Mouse (Mus musculus): Measurements from ENCODE around the gene Gm43552. TPM values are rescaled to one million over a fixed set of nuclear protein-coding genes. Genes with fewer than 3 reads are reported as not detected.
"Not testable (repeated sequence)": the region's sequence is repeated elsewhere in the genome, so short reads cannot be mapped to it uniquely, and the experiment has no call there.

The Gm43552 gene
- polyA plus RNA-seq, 1 experiment from 2014 or later: not detected

GRCm38 (mm10) chr5:65487381-65487780, 5.3 kb downstream of the Gm43552 start:
- WGBS: 84% methylated on average over 10 of the region's 10 CpGs
- peaks cover 9% of the 10 kb centered on the region; the same call in 1 of the 2 replicates for H3K4me1 ChIP-seq
- ATAC-seq (replicated peaks; ENCODE audit: low FRiP score): no peak
- no peak overlapping the region for H3K9ac ChIP-seq
- H3K4me2 ChIP-seq: no peak overlapping the region
- H3K36me3 ChIP-seq: no peaks in the 10 kb centered on the region
- no peak overlapping the region for H3K27ac ChIP-seq
- H3K27me3 ChIP-seq: no peaks in the 10 kb centered on the region
- no peaks in the 10 kb centered on the region for H3K9me3 ChIP-seq (replicated peaks)
- H3K4me3 ChIP-seq (replicated peaks): no peak overlapping the region

- Histone ChIP-seq H3K36me3 (no peaks in the 10 kb centered on the region), H3K4me1 (peaks cover 6% of the 10 kb centered on the region; the same call in 1 of the 2 replicates), H3K27ac (no peak overlapping the region), H3K4me2 (no peak overlapping the region), H3K9ac (no peak overlapping the region), H3K27me3 (no peaks in the 10 kb centered on the region), H3K4me3 (replicated peaks) (no peak overlapping the region), H3K9me3 (replicated peaks) (no peaks in the 10 kb centered on the region)
- WGBS: 78% methylated on average over 2 of the region's 2 CpGs
- no peak for ATAC-seq (replicated peaks; ENCODE audit: low FRiP score)
Observed at GRCm38 (mm10) chr5:65486514-65486913, 6.1 kb downstream of the Gm43552 start.

GRCm38 (mm10) chr5:65482996-65483395, 9.6 kb downstream of the Gm43552 start:
- H3K9me3 ChIP-seq (replicated peaks): no peaks in the 10 kb centered on the region
- no peak overlapping the region for H3K4me3 ChIP-seq (replicated peaks)
- H3K36me3 ChIP-seq: no peaks in the 10 kb centered on the region
- H3K9ac ChIP-seq: no peak overlapping the region
- peaks cover 3% of the 10 kb centered on the region; the same call in 1 of the 2 replicates for H3K4me1 ChIP-seq
- ATAC-seq (replicated peaks; ENCODE audit: low FRiP score): no peak
- no peak overlapping the region for H3K27ac ChIP-seq
- WGBS: 89% methylated on average over 4 of the region's 4 CpGs
- no peak overlapping the region for H3K4me2 ChIP-seq
- H3K27me3 ChIP-seq: no peaks in the 10 kb centered on the region

GRCm38 (mm10) chr5:65480511-65480910, 12.1 kb downstream of the Gm43552 start:
- WGBS: 75% methylated on average over 4 of the region's 4 CpGs
- Histone ChIP-seq H3K9me3 (replicated peaks) (no peaks in the 10 kb centered on the region), H3K4me3 (replicated peaks) (no peak overlapping the region), H3K9ac (no peak overlapping the region), H3K4me2 (no peak overlapping the region), H3K27me3 (no peaks in the 10 kb centered on the region), H3K4me1 (no peaks in the 10 kb centered on the region), H3K27ac (no peak overlapping the region), H3K36me3 (no peaks in the 10 kb centered on the region)
- ATAC-seq (replicated peaks; ENCODE audit: low FRiP score): no peak

- H3K9ac ChIP-seq: no peak overlapping the region
- no peak overlapping the region for H3K27ac ChIP-seq
- H3K36me3 ChIP-seq: no peaks in the 10 kb centered on the region
- no peaks in the 10 kb centered on the region for H3K9me3 ChIP-seq (replicated peaks)
- no peak overlapping the region for H3K4me3 ChIP-seq (replicated peaks)
- ATAC-seq (replicated peaks; ENCODE audit: low FRiP score): no peak
- H3K4me1 ChIP-seq: no peaks in the 10 kb centered on the region
- H3K27me3 ChIP-seq: no peaks in the 10 kb centered on the region
- 90% methylated on average over 9 of the region's 9 CpGs for WGBS
- no peak overlapping the region for H3K4me2 ChIP-seq
Observed at GRCm38 (mm10) chr5:65479681-65480445, 12.8 kb downstream of the Gm43552 start.

GRCm38 (mm10) chr5:65478224-65478623, 14.4 kb downstream of the Gm43552 start:
- WGBS: 68% methylated on average over 4 of the region's 4 CpGs
- Histone ChIP-seq H3K4me3 (replicated peaks) (no peak overlapping the region), H3K36me3 (no peaks in the 10 kb centered on the region), H3K4me1 (no peaks in the 10 kb centered on the region), H3K4me2 (no peak overlapping the region), H3K9me3 (replicated peaks) (no peaks in the 10 kb centered on the region), H3K27me3 (no peaks in the 10 kb centered on the region), H3K27ac (no peak overlapping the region), H3K9ac (no peak overlapping the region)
- no peak for ATAC-seq (replicated peaks; ENCODE audit: low FRiP score)

- H3K27ac ChIP-seq; ATAC-seq (replicated peaks; ENCODE audit: low FRiP score); H3K4me1 ChIP-seq; H3K9ac ChIP-seq; H3K36me3 ChIP-seq; H3K4me3 ChIP-seq (replicated peaks); H3K4me2 ChIP-seq; H3K27me3 ChIP-seq; H3K9me3 ChIP-seq (replicated peaks): not testable (repeated sequence)
- 96% methylated on average over 4 of the region's 4 CpGs for WGBS
Observed at GRCm38 (mm10) chr5:65476739-65477138, 15.9 kb downstream of the Gm43552 start.

- H3K4me2 ChIP-seq: no peak overlapping the region
- H3K27ac ChIP-seq: no peak overlapping the region
- 90% methylated on average over 2 of the region's 2 CpGs for WGBS
- no peaks in the 10 kb centered on the region for H3K4me1 ChIP-seq
- no peaks in the 10 kb centered on the region for H3K27me3 ChIP-seq
- ATAC-seq (replicated peaks; ENCODE audit: low FRiP score): no peak
- H3K9me3 ChIP-seq (replicated peaks): no peaks in the 10 kb centered on the region
- H3K4me3 ChIP-seq (replicated peaks): no peak overlapping the region
- no peaks in the 10 kb centered on the region for H3K36me3 ChIP-seq
- no peak overlapping the region for H3K9ac ChIP-seq
Observed at GRCm38 (mm10) chr5:65475806-65476205, 16.8 kb downstream of the Gm43552 start.

GRCm38 (mm10) chr5:65469766-65470165, 22.9 kb downstream of the Gm43552 start:
- H3K4me2 ChIP-seq: no peak overlapping the region
- no peak overlapping the region for H3K9ac ChIP-seq
- H3K4me1 ChIP-seq: no peaks in the 10 kb centered on the region
- no peak overlapping the region for H3K4me3 ChIP-seq (replicated peaks)
- WGBS: 90% methylated on average over 6 of the region's 6 CpGs
- H3K27ac ChIP-seq: no peak overlapping the region
- H3K27me3 ChIP-seq: no peaks in the 10 kb centered on the region
- peaks cover 26% of the 10 kb centered on the region for H3K36me3 ChIP-seq
- no peaks in the 10 kb centered on the region for H3K9me3 ChIP-seq (replicated peaks)
- no peak for ATAC-seq (replicated peaks; ENCODE audit: low FRiP score)

- Histone ChIP-seq H3K4me1 (no peaks in the 10 kb centered on the region), H3K4me2 (no peak overlapping the region), H3K36me3 (peaks cover 34% of the 10 kb centered on the region), H3K9me3 (replicated peaks) (no peaks in the 10 kb centered on the region), H3K27ac (no peak overlapping the region), H3K9ac (no peak overlapping the region), H3K27me3 (no peaks in the 10 kb centered on the region), H3K4me3 (replicated peaks) (no peak overlapping the region)
- WGBS: 60% methylated on average over 3 of the region's 3 CpGs
- ATAC-seq (replicated peaks; ENCODE audit: low FRiP score): no peak
Observed at GRCm38 (mm10) chr5:65466911-65467310, 25.7 kb downstream of the Gm43552 start.

GRCm38 (mm10) chr5:65460361-65460760, 32.3 kb downstream of the Gm43552 start:
- Histone ChIP-seq H3K36me3 (peaks cover 10% of the 10 kb centered on the region; the same call in 1 of the 2 replicates), H3K4me3 (replicated peaks) (no peak overlapping the region), H3K27ac (no peak overlapping the region), H3K9me3 (replicated peaks) (no peaks in the 10 kb centered on the region), H3K4me2 (no peak overlapping the region), H3K27me3 (no peaks in the 10 kb centered on the region), H3K9ac (no peak overlapping the region), H3K4me1 (peaks cover 28% of the 10 kb centered on the region)
- no peak for ATAC-seq (replicated peaks; ENCODE audit: low FRiP score)
- WGBS: 89% methylated on average over 14 of the region's 14 CpGs

- 0 out of 2 replicates have a peak, but pooled peaks cover 9% of the 10 kb centered on the region for H3K36me3 ChIP-seq
Observed at GRCm38 (mm10) chr5:65459454-65459853, 33.2 kb downstream of the Gm43552 start.

GRCm38 (mm10) chr5:65457846-65458245, 34.8 kb downstream of the Gm43552 start:
- WGBS: 65% methylated on average over 5 of the region's 5 CpGs
- Histone ChIP-seq H3K9me3 (replicated peaks) (no peaks in the 10 kb centered on the region), H3K36me3 (0 out of 2 replicates have a peak, but pooled peaks cover 6% of the 10 kb centered on the region), H3K27me3 (no peaks in the 10 kb centered on the region), H3K9ac (no peak overlapping the region), H3K4me1 (peaks cover 28% of the 10 kb centered on the region), H3K27ac (peak overlapping the region; percentile 86), H3K4me2 (no peak overlapping the region), H3K4me3 (replicated peaks) (no peak overlapping the region)
- no peak for ATAC-seq (replicated peaks; ENCODE audit: low FRiP score)

More at GRCm38 (mm10) chr5:65459454-65459853, 33.2 kb downstream of the Gm43552 start:
- 87% methylated on average over 3 of the region's 3 CpGs for WGBS
- H3K4me3 ChIP-seq (replicated peaks): no peak overlapping the region
- H3K9ac ChIP-seq: no peak overlapping the region
- ATAC-seq (replicated peaks; ENCODE audit: low FRiP score): no peak
- peaks cover 28% of the 10 kb centered on the region for H3K4me1 ChIP-seq
- no peaks in the 10 kb centered on the region for H3K27me3 ChIP-seq
- H3K27ac ChIP-seq: no peak overlapping the region
- H3K9me3 ChIP-seq (replicated peaks): no peaks in the 10 kb centered on the region
- no peak overlapping the region for H3K4me2 ChIP-seq

All from kidney, embryonic 15.5 days (tissue).